Mouse (Mus musculus): ENCODE measurements at regions not wholly inside any gene's neighbourhood (a gene's known extent, or its start where the extent isn't known, plus 50 kb on each side); places are given as distances from the start of the nearest gene placed in this dataset.

DNA sequence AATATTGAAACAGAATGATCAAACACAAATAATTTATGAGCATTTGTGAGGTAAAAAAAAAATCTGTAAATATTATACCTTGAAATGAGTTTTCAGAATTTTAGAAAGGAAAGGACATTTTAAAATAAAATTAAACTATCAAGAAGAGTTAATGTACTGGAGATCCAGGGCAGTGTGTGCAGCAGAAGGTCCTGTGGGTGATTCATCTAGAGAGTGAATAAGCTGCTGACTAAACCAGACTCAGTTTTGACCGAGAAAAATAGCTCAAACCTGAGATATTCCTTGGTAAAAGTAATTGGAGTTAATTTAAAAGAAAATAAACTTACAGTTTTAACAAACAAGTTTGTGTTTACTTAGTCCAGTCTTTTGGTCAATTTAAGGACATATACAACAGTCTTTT, 1118.6 kb upstream of the Celf2 start:
- no peak for DNase-seq (ENCODE audit: low spot score)

DNA sequence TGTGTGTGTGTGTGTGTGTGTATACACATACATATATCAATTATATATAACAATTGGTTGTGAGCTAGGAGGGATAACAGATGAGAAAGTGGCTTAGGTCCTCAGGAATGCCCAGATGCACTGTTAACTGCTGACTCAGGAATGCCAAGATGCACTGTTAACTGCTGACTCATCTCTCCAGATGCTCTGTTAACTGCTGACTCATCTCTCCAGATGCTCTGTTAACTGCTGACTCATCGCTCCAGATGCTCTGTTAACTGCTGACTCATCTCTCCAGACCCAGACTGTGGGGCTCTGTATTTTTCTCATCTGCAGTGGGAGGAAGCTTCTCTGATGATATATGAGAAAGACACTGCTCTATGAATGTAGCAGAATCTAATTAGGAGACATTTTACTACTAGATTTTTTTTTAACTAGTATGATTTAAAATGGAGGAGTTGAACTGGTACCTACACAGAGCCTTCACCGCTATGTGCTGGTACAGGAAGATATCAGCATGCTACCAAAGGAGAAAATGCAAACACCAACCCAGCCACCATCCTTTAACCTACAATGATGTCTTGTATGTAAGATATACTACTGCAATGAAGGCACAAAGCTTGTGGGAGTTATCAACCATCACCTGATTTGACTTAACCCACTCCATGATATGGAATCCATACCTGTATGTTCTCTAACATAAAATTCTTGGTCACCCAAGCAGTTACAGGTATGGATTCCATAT, 1119.3 kb upstream of the Celf2 start:
- no peak for DNase-seq (ENCODE audit: low spot score)

DNA sequence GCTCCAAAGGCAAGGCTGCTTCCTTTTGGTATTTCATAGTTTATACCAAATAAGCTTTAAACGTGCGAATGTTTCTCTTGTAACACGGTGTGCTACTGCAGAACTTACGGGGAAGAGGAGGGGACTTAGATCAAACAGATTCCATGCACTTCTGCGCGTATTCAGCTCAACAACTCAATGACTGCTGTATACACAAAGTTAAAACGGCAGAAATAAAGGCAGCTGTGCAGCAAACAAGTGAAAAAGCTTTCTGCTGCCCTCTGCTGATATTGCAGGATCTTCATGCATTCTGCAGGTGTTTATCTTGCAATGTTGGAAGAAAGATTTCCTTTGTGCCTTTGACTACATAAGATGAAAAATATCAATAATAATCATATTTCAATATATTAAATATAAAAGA, 1128.7 kb upstream of the Celf2 start:
- DNase-seq (ENCODE audit: low spot score), result no peak

DNA sequence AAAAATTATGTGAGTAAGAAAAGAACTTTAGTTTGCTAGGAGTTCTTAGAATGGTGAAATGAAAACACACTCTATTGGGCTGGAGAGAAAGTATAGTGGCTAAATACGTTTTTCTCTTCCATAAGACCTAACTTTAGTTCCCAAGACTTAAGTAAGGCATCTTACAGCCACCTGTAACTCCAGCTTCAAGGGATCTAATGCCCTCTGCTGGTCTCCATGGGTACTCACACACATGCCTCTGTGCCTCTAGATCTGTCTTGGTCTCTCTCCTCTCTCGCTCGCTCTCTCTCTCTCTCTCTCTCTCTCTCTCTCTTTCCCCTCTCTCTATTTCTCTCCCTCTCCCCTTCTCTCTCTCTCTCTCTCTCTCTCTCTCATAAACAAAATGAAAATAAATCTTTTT, 1129.9 kb upstream of the Celf2 start:
- DNase-seq (ENCODE audit: low spot score), result no peak

DNA sequence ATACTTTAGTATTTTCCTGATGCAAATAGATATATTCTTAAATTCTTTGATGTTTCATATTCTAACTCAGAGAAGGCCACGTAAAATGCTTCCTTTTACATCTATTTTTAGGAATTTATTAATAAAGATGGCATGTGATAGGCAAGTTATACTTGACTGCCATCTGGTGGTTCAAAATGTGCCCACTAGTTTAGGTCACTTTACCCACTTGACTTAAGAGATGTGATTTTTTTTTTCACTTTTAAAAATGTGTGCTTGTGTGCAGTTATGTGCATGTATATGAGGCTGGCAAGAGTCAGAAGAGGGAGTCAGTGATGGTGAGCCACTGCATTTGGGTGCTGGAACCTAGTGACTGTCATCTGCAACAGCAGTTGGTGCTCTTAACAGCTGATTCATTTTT, 1136.1 kb upstream of the Celf2 start:
- DNase-seq (ENCODE audit: low spot score), result no peak

DNA sequence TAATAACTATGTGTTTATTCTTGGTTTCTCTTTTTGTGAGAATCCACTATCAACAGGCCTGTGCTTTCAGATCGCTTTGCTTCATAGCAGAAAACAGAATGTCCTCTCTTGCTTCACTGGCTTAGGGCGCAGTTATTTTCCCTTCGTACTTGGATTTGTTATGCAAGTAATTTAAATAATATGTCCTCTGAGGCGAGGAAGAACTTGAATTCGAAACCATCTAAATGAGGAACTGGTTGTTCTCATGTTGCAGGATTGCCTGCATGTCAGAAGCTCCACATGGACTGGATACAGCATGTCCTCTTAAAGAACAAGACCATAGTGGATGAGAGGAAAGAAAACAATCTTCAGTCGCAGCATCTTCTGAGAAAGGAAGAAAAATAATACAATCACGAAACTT, 1151.2 kb upstream of the Celf2 start:
- DNase-seq (ENCODE audit: low spot score), result no peak

DNA sequence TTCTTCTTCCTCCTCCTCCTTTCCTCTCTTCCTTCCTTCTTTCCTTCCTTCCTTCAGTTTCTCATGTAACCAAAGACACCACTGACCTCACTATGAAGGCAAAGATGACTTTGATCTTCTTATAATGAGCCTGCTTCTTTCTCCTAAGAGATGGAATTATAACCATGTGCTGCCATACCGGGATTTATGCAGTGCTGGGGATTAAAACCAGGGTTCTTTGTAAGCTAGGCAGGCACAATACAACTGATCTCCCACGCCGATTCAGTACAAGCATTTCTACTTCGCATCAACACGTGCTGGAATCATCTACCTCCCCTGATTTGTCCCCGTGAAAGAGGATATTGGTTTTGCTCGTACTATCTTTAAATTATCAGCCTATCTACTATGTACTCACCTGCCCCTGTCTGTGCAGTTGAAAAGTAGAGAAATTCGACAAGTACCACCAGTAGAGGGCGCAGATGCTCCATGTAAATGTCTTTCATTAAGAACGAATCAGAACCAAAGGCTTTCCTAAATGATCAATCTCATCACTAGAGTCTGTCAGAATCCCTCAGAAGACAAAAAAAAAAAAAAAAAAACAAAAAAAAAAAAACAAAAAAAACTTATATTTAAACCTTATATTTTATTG, 1164.5 kb upstream of the Celf2 start:
- DNase-seq (ENCODE audit: low spot score), result peak; percentile 79

DNA sequence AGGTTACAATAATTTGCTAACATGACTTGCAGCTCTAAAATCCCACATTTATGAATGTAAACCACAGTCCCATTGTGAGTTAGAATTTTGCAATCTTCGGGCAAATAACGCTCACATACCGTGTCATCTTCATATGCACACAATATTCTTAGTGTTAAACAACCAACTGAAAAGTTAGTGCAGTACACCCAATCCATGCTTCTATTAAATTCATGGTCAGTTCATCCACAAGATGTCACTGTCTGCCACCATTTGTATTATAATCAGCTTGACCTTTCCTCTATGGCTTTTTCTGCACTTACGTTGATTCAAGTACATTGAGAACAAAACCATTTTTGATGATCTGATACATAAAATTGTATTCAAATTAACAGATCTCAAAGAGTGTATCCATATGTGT, 1166.2 kb upstream of the Celf2 start:
- no peak for DNase-seq (ENCODE audit: low spot score)

DNA sequence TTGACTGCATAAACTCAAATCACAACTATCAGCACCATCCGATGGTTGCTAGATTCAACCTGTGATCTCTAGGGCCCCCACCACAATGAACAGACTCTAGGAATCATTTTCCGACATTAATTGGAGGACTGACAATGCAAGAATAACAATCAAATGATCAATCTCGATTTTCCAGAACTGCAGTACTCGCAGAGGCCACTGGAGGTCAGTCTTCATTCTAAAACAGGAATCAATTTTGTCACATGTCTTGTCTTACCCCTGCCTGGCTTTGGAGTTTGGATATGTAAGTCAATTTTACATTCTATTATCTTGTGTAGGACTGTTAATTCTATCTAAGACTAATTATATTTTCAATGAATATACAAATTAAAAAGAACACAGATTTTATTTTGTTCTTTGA, 1167.2 kb upstream of the Celf2 start:
- DNase-seq (ENCODE audit: low spot score), result peak; percentile 58

DNA sequence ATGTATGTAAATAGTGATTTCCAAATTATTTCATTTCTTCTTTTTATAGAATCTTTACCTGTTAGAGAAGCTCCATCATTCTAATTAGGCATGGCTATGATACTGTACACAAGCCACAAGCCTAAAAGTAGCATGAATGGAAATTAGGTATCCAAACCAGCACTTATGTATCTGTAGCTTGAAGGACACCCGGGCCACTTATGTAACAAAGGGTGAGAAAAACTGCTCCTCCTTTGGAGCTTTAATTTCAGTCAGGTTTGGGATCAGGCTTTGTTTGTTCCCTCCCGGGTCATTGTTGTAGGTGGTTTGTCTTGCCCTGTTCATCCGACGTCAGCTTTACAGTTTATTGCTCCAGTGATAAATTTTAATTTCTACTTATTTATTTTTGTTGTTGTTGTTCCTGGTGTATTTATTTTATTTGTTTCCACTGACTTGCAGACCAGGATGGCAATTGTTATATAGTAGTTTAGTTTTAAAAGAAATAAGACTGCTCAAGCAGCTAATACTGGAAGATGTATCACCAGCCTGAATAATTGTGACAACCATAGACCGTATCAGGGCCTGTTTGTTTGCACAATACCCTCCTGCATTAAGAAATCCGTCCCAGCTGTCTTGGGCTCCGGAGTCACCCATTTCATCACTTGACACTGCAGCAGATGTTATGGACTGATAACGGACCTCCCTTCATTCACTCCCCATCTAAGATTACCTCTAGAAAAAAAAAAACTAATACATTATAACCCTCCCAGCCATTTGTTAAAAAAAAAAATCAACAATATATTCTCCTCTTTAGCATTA, 1181.7 kb upstream of the Celf2 start:
- no peak for DNase-seq (ENCODE audit: low spot score)

DNA sequence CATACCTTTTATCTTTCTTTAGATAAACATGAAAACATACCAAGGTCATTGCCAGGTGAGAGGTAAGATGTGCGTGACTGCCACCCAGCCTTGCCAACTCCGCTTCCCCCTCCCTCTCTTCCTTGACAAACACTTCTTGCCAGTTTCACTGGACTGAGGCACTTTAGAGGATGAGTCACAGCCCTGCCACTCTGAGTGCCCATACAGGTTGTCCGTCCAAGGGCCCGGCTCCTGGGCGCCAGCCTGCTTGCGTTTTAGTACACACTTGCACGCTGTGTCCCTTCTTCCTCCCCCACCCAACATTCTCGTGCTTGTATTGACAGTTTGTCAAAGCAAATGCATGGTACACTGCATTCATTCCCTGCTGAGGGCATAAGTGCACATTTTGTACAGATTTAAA, 1151.7 kb upstream of the 4930412O13Rik start:
- no peak for DNase-seq (ENCODE audit: low spot score)

DNA sequence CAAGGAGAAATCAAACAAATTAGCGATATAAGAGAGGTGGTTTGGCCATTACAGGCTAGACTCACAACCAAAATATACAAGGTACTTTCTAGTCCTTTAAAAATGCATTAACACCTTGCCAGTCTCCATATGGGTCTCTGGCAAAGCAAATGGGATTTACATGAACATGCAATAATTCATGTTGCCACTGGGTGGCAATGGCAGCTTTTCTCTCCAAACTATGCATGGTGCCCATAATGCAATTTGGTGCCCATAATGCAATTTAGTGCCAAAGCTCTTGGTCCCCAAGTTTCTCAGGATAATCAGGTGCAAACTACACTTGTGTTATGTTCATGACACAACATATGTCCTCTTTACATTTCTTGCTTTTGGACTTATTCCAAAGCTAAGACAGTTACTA, 1126.9 kb upstream of the 4930412O13Rik start:
- peak; percentile 46 for DNase-seq (ENCODE audit: low spot score)

DNA sequence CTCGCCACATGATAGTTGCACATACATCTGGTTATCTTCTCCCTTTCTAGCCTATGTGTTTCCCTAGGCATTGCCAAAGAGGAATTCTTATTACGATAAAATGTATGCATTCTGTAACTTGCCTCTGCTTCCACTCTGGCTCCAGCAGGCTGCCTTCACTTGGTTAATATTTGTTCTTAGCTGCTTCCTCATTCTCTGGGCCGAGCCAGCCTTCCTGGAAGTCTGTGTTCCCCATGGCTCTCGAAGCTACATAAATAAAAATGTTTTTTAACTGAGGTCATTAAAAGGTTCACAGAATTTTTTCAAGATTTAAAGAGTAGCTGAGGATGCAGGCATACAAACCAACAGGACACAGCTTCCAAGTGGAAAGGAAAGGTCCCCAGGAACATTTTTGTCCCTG, 1124.5 kb upstream of the 4930412O13Rik start:
- no peak for DNase-seq (ENCODE audit: low spot score)

DNA sequence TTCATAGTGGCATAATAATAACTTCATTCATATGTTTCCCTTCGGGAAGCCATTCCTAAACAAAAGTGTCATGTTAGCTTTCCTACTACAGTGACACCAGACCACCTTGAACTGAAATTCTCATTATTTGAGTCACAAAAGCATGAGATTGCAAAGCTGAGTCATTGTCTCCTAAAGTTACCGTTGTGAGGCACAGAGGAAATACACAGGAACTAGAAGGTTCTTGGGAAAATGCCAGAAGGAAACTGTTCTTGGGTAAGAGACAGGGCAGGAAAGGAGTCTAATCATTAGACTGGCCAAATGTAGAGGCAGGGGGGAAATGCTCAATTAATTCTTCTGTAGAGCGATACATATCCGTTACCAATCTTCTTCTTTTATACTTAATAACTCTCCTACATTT, 1110.4 kb upstream of the 4930412O13Rik start:
- no peak for DNase-seq (ENCODE audit: low spot score)

DNA sequence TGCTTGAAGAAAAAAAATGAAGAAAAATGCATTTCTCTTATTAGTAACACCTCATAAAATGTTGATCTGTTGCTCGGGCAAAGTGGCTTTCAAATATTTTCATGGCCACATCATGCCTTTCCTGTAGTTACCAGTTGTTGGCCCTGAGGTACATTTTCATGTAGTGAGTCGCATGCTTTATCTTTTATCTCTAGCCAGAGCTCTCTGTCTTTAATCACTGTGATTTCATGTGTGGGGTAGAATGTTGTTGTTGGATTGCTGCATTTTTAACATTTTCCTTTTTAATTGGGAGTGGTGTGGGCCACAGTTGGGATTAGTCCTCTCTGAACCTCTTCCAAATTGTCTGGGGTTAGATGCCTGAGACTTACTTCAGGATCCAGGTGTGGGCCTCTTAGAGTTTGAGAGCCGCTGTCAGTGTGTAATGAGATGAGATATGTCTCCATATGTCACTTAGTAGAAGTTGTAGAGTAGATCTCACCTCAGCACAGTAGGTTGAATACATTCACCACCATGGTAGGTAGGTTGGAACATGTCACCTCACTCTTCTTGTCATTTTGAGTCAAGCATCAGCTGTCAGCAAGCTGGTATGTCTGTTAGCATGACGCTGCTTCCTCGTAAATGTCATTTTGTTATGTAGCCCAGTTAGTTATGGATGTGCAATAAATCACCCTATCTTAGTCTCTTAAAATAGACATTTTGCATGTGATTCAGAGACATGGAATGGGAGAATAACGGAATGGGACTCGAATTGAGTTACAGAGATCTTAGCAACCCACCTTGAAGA, 1099.7 kb upstream of the 4930412O13Rik start:
- DNase-seq (ENCODE audit: low spot score), result no peak

DNA sequence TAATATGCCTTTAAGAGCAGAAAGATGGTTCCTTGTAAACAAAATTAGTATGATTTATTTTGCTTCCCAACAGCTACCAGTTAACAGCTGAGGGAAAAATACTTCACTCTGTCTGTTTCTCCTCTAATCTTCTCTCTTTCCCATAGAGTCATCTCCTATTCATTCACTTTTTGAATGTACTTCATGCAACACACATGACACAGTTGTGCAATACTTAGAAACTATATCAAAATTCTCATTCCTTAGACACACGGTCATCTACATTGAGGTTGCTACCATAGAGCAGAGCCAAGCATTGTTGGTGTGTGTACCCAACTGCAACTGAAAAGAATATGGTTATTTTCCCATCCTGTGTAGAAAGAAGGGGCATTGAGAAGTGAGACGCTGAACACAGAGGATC, 1098.8 kb upstream of the 4930412O13Rik start:
- no peak for DNase-seq (ENCODE audit: low spot score)

DNA sequence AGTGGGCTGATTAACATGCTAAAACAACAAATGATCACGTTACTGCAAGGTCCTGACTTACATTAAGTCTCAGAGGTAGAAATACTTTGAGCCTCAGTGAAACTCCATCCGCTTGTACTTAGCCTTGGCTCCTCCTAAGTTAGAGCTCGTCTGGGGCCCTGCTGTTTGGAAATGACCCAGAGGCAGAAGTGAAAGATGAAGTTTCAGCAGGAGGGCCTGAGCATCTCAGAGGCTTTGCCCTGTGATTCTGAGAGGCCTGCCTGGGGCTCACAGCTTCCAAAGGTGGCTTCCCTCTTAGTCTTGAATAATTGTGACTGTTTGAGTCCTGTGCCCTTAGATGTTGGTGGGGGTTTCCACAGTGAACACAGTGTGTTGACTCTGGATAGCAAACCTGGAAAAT, 1079.0 kb upstream of the 4930412O13Rik start:
- no peak for DNase-seq (ENCODE audit: low spot score)

DNA sequence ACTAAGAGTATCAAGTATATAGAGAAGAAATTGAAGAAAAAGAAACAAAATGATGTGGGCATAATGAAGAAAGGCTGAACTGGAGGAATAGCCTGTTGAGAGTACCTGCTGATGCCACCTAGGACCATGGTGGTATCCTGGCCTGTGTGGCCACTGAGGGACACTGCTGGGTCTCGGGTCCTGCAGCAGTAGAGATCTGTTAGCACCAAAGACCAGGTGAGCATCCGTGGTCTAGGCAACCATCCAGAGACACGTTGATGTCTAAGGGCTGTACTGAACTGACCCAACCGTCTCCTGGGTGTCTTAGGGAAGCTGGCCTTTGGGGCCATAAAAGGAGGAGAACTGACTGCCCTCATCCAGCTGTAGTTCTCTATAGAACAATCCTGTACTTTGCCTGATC, 1071.4 kb upstream of the 4930412O13Rik start:
- DNase-seq (ENCODE audit: low spot score), result no peak

DNA sequence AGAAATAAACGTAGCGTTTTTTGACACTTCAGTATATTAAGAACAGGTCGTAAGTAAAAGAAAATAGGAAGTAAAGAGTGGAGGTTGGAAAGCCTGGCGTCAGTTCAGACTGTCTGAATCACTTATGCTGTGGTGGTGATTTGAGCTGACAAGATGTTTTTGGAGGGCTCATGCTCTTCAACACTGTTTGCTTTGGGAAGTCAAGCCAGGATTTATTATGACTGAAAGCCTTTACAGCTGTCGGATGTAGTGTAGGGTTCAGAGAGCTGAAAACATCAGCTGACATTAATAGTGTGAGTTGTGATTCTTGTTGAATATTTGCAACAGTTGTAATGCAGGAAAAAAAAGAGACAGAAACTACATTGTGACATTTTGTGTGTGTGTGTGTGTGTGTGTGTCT, 1062.9 kb upstream of the 4930412O13Rik start:
- DNase-seq (ENCODE audit: low spot score), result no peak

DNA sequence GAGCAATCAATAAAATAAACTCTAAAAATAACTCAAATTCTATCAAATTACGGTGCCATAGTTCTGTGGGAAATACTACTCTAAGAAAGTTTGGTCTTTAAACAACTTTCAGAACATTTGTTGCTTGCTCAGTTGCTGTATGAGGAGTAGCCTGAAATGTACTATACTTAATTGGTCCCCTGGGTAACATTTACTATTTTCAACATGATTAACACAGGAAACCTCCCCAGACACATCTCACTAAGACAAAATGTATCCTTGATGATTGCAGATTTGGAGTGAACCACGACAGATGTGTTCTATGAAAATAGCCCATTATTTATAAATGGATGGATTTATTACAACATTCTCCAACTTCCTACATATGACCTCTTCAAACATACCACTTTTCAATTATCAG, 1055.6 kb upstream of the 4930412O13Rik start:
- DNase-seq (ENCODE audit: low spot score), result no peak

Data from testis, postnatal 10 days (tissue).